Mouse (Mus musculus) CD4-positive, CD25-positive, alpha-beta regulatory T cell, adult 4 months (primary cell): ENCODE data around the gene 2610001J05Rik. TPM values are rescaled to one million over a fixed set of nuclear protein-coding genes. Genes with fewer than 3 reads are reported as not detected.

Experiments used
- ATAC-seq: one replicate; pipeline ENCODE4 v1.8.0; 2017
- polyA plus RNA-seq, 2 experiments: library from polyadenylated mRNA; unstranded; fragments of 100-300 nt; shearing (Covaris generic); gene quantifications; one replicate each; pipeline ENCODE4 v1.2.1; 2017

2610001J05Rik gene
- polyA plus RNA-seq, 2 experiments from 2014 or later = 82.6 to 88.4 TPM

DNA sequence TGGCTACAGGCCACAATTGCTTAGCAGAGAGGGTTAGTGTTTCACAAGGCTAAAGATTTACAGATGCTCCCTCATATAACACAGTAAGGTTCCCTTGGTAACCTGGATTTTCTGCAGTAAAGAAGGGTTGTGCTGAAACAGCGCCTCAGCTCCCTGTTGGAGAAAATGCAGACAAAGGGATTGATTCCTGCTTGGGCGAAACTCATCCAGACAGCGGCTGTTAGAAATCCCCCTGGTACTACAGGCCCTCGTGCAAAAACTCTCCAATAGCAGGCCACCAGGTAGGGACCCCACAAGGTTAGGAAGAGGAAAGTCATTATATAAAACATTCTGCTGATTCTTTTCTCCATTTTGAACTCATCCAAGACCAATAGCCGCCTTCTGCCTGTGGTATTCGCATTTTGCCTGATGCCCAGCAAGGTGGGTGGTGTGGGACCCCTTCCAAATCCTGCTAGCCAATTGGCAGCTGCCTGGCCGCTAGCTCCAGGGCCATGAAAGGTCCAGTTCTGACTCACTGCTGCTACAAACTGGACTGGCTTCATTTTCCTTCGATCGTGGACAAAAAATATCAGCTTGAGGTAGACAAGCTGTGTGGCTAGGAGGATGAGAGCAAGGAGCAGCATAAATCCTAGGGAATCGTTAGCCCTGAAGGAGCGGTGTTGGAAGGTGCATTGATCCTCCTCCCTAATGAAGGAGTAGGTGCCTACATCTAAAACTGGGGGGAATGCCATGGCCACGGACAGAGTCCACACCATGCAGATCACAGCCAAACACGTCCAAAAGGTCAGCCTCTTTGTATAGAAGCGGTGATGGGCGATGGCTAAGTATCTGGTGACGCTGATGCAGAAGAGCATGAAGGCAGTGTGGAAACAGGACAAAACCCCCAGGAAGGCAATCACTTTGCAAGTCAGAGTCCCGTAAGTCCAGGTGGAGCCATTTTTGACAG lies 35.3 kb downstream of the 2610001J05Rik start:
- ATAC-seq = no peak

DNA sequence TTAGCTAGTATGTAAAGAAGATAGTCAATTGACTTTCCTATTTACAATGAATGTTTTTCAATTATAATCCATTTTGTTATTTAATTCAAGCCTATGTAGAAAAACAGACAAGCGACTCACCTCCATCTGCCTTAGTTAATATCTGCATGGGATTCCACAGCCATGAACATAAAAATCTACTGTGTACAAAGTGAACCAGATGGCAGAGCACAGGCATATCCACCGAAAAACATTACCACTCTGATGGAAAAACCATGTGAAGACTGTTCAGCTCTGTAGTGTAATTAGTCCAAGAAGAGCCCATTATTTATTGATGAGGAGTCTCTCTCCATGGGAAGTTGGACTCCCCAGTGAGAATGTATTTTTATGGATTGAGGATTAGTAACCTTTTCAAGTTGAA lies 38.5 kb downstream of the 2610001J05Rik start:
- ATAC-seq = no peak

DNA sequence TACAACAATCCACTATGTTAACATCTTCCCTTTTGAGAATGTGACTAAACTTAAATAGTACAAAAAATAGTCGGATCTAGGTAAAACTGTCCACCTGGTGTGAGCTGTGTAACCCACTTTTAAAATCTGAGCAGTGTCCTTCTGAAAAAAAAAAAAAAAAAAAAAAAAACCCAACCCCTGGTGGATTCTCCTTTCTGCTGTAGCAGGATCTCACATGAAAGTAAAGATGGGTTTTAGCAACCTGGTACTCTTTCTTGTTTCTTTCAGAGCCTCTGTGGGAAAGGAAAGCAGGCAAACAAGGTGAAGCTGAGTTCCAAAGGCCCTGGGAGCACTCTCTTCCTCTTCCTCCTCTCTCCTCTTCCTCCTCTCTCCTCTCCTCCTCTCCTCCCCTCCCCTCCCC lies 42.4 kb downstream of the 2610001J05Rik start:
- no peak for ATAC-seq

Other genes starting within 250 kb of the 2610001J05Rik start
- 10 to 100 TPM in 1 of 2 experiments, 1 to 10 TPM in 1; 7.6 to 10.7 TPM for gene Bmt2, start 193.6 kb downstream of the 2610001J05Rik start, polyA plus RNA-seq
- under 1 TPM in 1 of 2 experiments, not detected in 1; 0.28 TPM for gene Gpr85, start 31.6 kb downstream of the 2610001J05Rik start, polyA plus RNA-seq